Mouse (Mus musculus) limb, embryonic 14.5 days (tissue): Measurements from ENCODE around the gene Bcl7c. TPM values are rescaled to one million over a fixed set of nuclear protein-coding genes. Genes with fewer than 3 reads are reported as not detected.
"Not testable (repeated sequence)": the region's sequence is repeated elsewhere in the genome, so short reads cannot be mapped to it uniquely, and the experiment has no call there.

Experiments
- ATAC-seq: fragments of 200-750 bp; cut with Nextera tagmentation; 2 replicates; pipeline ENCODE4 v1.8.0; 2017; ENCODE audit warnings: low read depth, moderate number of reproducible peaks, moderate TSS enrichment; ENCODE audit not compliant: low FRiP score
- DNase-seq: peaks from one replicate; pipeline ENCODE4 v3.0.0-alpha.2; 2015; ENCODE audit warnings: low spot score
- H3K27ac ChIP-seq: fragments of 300-500 bp; sonication (generic); replicated peaks from 2 replicates; pipeline ENCODE4 v1.5.1; 2014; ENCODE audit warnings: low read depth, mild to moderate bottlenecking, low read length, moderate library complexity, mixed read lengths
- H3K27me3 ChIP-seq: fragments of 300-500 bp; sonication (generic); 2 replicates; pipeline ENCODE4 v1.6.1; 2014; ENCODE audit warnings: low read length, mixed read lengths; ENCODE audit not compliant: control insufficient read depth, insufficient read depth
- H3K36me3 ChIP-seq: fragments of 300-500 bp; sonication (generic); 2 replicates; pipeline ENCODE4 v1.6.1; 2014; ENCODE audit warnings: mild to moderate bottlenecking, low read length, moderate library complexity, mixed read lengths; ENCODE audit not compliant: control insufficient read depth, insufficient read depth
- H3K4me1 ChIP-seq: fragments of 300-500 bp; sonication (generic); 2 replicates; pipeline ENCODE4 v1.6.1; 2014; ENCODE audit warnings: antibody characterized with exemption, low read length, mixed read lengths; ENCODE audit not compliant: control insufficient read depth, insufficient read depth
- H3K4me2 ChIP-seq: fragments of 300-500 bp; sonication (generic); replicated peaks from 2 replicates; pipeline ENCODE4 v1.6.1; 2014; ENCODE audit warnings: low read depth, mild to moderate bottlenecking, low read length, moderate library complexity; ENCODE audit not compliant: severe bottlenecking
- H3K4me3 ChIP-seq: fragments of 300-500 bp; sonication (generic); replicated peaks from 2 replicates; pipeline ENCODE4 v1.5.1; 2014; ENCODE audit warnings: low read length
- H3K9ac ChIP-seq: fragments of 300-500 bp; sonication (generic); 2 replicates; pipeline ENCODE4 v1.6.1; 2014; ENCODE audit warnings: mild to moderate bottlenecking, low read depth, low read length, moderate library complexity; ENCODE audit not compliant: severe bottlenecking
- H3K9me3 ChIP-seq: fragments of 300-500 bp; sonication (generic); 2 replicates; pipeline ENCODE4 v1.6.1; 2016; ENCODE audit warnings: low read length; ENCODE audit not compliant: control insufficient read depth
- POLR2A ChIP-seq: fragments of 200-500 bp; IDR thresholded peaks from 2 replicates; pipeline ENCODE4 v1.8.0; 2012; ENCODE audit warnings: inconsistent platforms, mild to moderate bottlenecking, moderate library complexity, borderline replicate concordance; ENCODE audit not compliant: insufficient read depth, insufficient read length; ENCODE audit errors: extremely low read depth
- WGBS: fragments of 180-500 bp; shearing (Covaris S2); extraction: QIAGEN DNeasy Blood & Tissue Kit; methylation state at CpG from one replicate; pipeline ENCODE4 v1.1.7; 2014; 5-methylcytosine and 5-hydroxymethylcytosine counted together
- polyA plus RNA-seq, 2 experiments: library from polyadenylated mRNA; depleted of rRNA in 1 of 2; stranded (reverse) in 1 of 2; unstranded in 1 of 2; fragments of >200 nt; fragmentation: Nextera tagmentation in 1 of 2; extraction: Ambion mirVana in 1 of 2; gene quantifications; 2 replicates each; pipeline versions ENCODE4 v1.2.1 to v1.2.3; 2012 to 2014

Gene Bcl7c
- polyA plus RNA-seq, 2 experiments: 90.0 to 102 TPM

DNA sequence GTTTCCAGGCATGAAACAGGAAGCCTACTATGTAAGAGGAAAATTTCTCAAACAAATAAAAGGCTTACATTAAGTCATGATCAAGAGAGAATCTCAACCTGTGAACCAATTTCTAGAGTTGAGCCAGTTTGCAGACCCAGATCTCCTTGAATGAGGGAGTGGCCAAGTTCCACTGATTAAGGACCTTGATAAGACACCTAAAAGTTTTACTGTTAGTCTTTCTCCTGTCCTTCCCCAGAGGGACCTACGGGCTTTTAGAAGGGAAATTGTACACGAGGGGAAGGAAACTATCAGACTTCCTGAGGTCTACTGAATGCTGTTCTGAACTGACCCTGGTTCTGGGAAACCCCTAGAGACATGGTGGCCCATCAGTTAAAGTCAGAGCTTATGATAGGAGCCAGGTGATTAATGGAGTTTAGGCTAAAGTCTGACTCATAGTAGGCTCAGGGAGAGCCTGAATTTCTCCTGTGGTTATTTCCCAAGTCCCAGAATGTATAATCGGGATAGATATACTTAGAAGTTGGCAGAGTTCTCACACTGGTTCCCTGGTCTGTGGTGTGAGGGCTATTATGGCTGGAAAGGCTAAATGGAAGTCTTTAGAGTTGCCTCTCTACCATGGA is 7.9 kb downstream of the Bcl7c start:
- DNase-seq: no peak
- no peaks in the 10 kb centered on the region for H3K9me3 ChIP-seq
- no peak overlapping the region for H3K4me2 ChIP-seq
- no peak for ATAC-seq
- peaks cover 68% of the 10 kb centered on the region for H3K36me3 ChIP-seq
- WGBS: 86% methylated on average over 3 of the region's 3 CpGs
- H3K27me3 ChIP-seq: no peaks in the 10 kb centered on the region
- no peak overlapping the region for H3K27ac ChIP-seq
- no peak for TF ChIP-seq POLR2A
- no peak overlapping the region for H3K9ac ChIP-seq
- no peak overlapping the region for H3K4me3 ChIP-seq
- H3K4me1 ChIP-seq: no peaks in the 10 kb centered on the region

DNA sequence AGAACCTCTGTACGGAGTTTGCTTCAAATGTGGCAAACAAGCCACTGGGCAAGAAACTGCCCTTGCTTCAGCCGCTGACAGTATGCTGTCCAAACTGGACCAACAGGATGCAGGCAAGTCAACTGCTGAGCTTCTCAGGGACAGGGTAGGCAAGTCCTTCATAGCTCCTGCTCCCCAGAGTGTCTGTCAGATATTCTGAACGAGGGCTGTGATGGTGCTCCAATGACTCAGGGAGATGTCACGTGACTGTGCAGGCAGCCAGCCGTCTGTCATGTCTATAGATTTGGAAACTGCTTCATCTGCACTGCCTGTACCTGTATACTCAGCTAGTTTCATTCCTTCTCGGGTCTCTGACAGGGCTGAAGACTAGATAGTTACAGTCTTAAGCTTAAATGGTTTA is 9.7 kb downstream of the Bcl7c start:
- ATAC-seq: no peak
- Histone ChIP-seq H3K9ac (no peak overlapping the region), H3K4me2 (no peak overlapping the region), H3K27me3 (no peaks in the 10 kb centered on the region), H3K4me1 (no peaks in the 10 kb centered on the region), H3K9me3 (no peaks in the 10 kb centered on the region), H3K27ac (no peak overlapping the region), H3K4me3 (no peak overlapping the region), H3K36me3 (peaks cover 57% of the 10 kb centered on the region)
- 84% methylated on average over 6 of the region's 6 CpGs for WGBS
- DNase-seq: no peak
- no peak for TF ChIP-seq POLR2A

DNA sequence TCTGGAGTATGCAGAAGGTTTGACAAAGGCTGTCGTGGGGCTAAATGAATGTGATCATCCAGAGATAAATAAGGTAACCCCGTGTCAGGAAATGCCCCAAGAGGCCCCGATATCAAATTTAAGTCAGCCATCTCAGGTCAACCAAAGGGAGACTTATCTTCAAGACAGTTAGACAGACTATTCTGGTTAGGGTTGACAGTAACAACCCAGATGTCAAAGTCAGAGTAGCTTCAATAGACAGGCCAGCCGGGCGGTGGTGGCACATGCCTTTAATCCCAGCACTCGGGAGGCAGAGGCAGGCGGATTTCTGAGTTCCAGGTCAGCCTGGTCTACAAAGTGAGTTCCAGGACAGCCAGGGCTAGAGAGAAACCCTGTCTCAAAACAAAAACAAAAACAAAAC is 15.0 kb downstream of the Bcl7c start:
- WGBS: 90% methylated on average over 7 of the region's 7 CpGs
- not testable (repeated sequence) for H3K4me3 ChIP-seq, H3K27ac ChIP-seq, H3K9ac ChIP-seq, H3K27me3 ChIP-seq, H3K4me1 ChIP-seq, H3K4me2 ChIP-seq, DNase-seq, ATAC-seq, H3K9me3 ChIP-seq
- peaks cover 21% of the 10 kb centered on the region for H3K36me3 ChIP-seq

DNA sequence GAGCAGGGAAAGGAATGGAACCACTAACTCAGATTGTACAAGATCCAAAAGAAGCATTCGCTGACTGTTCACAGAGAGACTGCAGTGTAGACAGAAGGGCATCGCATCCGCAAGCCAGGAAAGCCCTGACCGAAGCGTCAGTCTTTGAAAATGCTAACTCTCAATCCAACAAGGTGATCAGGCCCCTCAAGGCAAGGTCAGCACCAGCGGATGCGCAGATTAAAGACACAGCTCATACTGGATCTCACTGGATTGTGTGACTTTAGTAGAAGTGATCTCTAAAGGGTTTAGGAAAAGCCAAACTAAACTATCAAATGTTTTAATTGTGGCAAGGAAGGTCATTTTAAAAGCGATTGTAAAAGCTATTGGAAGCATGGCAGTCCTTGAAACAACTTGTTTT is 15.4 kb downstream of the Bcl7c start:
- ATAC-seq: no peak
- Histone ChIP-seq H3K36me3 (peaks cover 21% of the 10 kb centered on the region), H3K27me3 (no peaks in the 10 kb centered on the region), H3K27ac (no peak overlapping the region), H3K9ac (no peak overlapping the region), H3K4me3 (no peak overlapping the region), H3K4me1 (peaks cover 6% of the 10 kb centered on the region), H3K9me3 (no peaks in the 10 kb centered on the region), H3K4me2 (no peak overlapping the region)
- no peak for TF ChIP-seq POLR2A
- DNase-seq: no peak
- 92% methylated on average over 8 of the region's 8 CpGs for WGBS

DNA sequence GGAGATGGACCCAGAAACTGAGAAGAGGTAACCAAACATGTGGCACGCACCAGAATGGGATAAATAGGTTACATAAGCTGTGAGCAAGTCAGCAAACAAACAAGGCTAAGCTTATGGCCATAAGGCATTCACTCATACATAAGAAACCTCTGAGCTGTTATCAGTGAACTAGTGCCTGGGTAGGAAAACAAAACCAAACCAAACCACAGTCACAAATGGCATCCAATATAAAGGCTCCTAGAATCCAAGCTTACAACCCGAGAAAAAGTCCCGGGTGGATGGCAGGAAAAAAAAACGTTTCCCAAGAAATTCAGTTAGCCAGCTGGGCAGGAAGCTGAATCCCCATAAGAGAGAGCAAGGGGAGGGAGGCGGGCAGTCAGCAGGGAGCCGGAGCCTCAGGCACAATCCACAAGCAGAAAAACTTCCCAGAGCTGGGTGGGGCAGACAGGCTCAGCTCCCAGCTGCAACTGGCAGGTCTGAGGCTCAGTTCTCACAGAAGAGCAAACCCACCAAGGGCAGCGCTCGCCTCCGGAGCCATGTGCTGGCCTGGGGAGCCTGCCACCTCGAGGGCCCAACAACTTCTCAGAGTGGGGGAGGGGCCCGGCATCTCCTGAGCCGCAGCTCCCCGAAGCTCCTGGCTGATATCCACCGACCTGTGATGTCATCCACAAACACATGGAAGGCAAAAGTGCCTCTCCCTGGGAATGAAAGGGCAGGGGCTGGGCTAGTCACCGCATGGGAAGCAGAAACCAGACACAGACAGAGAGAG is 17.3 kb downstream of the Bcl7c start:
- Histone ChIP-seq H3K9ac (peak overlapping the region; percentile 45), H3K27me3 (no peaks in the 10 kb centered on the region), H3K4me1 (peaks cover 6% of the 10 kb centered on the region), H3K4me2 (peak overlapping the region; percentile 42), H3K27ac (peak overlapping the region; percentile 83), H3K9me3 (no peaks in the 10 kb centered on the region), H3K36me3 (peaks cover 14% of the 10 kb centered on the region), H3K4me3 (peak overlapping the region; percentile 21)
- DNase-seq (peak; percentile 81), ATAC-seq (peak; percentile 84)
- no peak for TF ChIP-seq POLR2A
- 3% methylated on average over 15 of the region's 15 CpGs for WGBS
